Mouse (Mus musculus): ENCODE measurements around the gene Kcnip2. TPM values are rescaled to one million over a fixed set of nuclear protein-coding genes. Genes with fewer than 3 reads are reported as not detected.

Kcnip2 gene
- total RNA-seq, 2 experiments from 2014 or later = 229 to 230 TPM

DNA sequence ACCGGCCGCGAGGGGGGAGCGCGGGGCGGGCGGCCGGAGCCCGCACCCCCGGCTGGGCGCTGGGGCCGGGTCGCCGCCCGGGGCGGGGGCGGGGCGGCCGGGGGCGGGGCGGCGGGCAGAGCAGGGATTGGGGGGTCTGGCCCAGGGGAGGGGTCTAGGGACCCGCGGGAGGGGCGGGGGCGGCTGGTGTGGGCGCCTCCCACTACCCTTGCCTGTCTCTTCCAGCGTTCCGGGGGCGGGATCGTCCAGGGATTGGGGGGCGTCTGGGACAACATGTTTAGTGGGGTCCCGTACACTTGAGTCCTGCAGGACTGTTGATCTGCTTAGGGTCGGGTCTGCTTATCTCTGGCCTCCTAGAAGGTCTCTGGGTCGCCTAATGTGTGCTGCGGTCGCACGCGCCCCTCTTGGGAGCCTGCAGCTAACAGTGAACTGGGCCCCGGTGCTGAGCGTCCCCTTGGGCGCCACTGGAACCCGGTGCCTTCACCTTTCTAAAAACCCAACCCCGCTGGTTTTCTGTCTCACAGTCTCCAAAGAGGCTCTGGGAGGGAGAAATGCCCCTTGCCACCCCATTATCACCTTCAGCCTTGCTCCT lies 72.8 kb downstream of the Kcnip2 start:
- DNase-seq (ENCODE audit: extremely low spot score in 1 of 2, low spot score in 1 of 2) = no peak

DNA sequence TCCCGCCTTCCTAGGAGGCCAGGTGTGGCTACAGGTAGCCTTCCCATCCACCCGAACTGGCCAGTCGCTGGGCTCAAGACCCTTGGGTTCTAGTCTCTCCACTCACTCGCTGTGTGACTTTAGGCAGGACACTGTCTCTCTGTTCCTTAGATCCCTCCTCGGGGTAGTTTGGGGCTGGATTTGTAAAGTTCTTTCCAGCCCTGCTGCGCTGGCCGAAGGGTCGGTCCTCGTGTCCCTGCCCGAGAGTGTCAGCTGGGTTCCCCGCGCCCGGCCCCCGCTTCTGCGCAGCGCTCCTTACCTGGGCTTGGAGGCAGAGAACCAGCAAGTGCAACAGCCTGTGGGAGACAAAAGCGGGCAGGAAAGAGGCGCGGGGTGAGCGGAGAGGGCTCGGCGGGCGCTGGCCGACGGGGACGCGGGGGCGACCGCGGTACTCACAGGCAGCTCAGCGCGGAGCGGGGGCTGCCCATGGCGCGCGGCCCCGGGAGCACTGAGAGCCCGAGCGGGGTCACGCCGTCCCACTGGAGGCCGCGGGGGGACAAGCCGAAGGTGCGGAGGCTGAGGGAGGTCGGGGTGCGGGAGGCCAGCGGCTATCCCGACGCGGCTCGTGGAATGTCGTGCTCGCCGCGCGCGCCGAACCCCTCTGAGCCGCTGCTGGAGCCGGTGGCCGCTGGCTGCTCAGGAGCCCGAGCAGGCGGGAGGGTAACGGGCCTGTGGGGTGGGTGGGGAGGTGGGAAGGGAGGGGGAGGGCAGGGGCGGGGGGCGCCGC lies 73.5 kb downstream of the Kcnip2 start, which contains the start of gene Fgf8:
Gene Fgf8, minus strand, starts transcription at position 698 of the 766 bp plus-strand sequence.
- no peak for DNase-seq (ENCODE audit: extremely low spot score in 1 of 2, low spot score in 1 of 2)

Other genes starting within 250 kb of the Kcnip2 start
- 10 to 100 TPM; 34.2 to 36.9 TPM for gene Fbxw4, start 155.7 kb downstream of the Kcnip2 start, total RNA-seq (2021)
- gene Fgf8, start 73.1 kb downstream of the Kcnip2 start, total RNA-seq (2021) = not detected
- 10 to 100 TPM; 10.4 to 10.9 TPM for gene Npm3, start 66.5 kb downstream of the Kcnip2 start, total RNA-seq (2021)
- gene Mgea5, start 32.2 kb downstream of the Kcnip2 start, total RNA-seq (2021) = 100 to 1,000 TPM; 147 to 148 TPM
- 10 to 100 TPM; 19.9 to 20.3 TPM for gene Armh3, start 182.4 kb upstream of the Kcnip2 start, total RNA-seq (2021)
- gene Hps6, start 187.4 kb upstream of the Kcnip2 start, total RNA-seq (2021) = 1 to 10 TPM; 4.9 to 7.3 TPM
- gene Pprc1, start 228.8 kb upstream of the Kcnip2 start, total RNA-seq (2021) = 10 to 100 TPM; 28.1 to 34.8 TPM
- gene Ldb1, start 229.2 kb upstream of the Kcnip2 start, total RNA-seq (2021) = 100 to 1,000 TPM; 106 to 118 TPM